Mouse (Mus musculus): ENCODE results near the gene Ecd. TPM values are rescaled to one million over a fixed set of nuclear protein-coding genes. Genes with fewer than 3 reads are reported as not detected.
A peak's percentile ranks its signal among the peaks of the same experiment; 100 is the strongest.

Gene Ecd
- 62.2 and 67.2 TPM in 2 replicates for polyA plus RNA-seq (2011; ENCODE audit: insufficient read depth, insufficient read length, low read depth, missing spikeins)

DNA sequence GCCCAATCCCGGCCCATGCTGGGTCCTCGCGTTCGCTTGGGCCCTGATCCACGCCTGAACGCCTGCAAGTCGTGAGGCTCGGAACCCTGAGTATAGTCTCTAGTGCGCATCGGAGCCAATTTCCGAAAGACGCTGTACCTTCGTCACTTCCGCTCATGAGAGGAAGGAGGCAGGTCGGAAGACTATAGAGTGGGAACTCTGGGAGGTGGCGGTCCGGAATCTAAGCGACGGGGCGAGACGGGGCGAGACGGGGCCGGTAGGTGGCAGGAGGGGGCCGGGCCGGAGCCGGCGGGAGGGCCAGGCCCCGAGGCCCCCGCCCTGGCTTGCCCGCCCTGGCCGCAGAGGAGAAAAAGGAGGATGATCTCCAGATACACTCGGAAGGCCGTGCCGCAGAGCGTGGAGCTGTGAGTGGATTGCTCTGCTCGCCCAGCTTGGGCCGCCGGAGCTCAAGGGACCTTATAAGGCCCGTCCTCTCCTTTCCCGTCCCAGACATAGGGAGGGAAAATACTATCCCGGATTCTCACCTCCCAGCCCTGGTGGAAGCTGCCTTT lies at the start of gene Ecd, which contains the start of gene Fam149b:
TSS of gene Ecd (minus strand) at position 131 of the 551 bp plus-strand sequence.
TSS of gene Fam149b (plus strand) at position 172 of the 551 bp plus-strand sequence.
- Histone ChIP-seq H3K27ac (ENCODE audit: insufficient read depth, low read length) (peak within 1 kb of the TSS; percentile 91), H3K4me1 (ENCODE audit: control insufficient read depth, insufficient read depth, low read length) (peaks cover 3% of the 10 kb centered on the region), H3K36me3 (ENCODE audit: control insufficient read depth, insufficient read depth, low read length, poor library complexity, severe bottlenecking) (peaks cover 13% of the 10 kb centered on the region), H3K27me3 (ENCODE audit: control insufficient read depth, insufficient read depth, low read length, poor library complexity, severe bottlenecking) (no peaks in the 10 kb centered on the region), H3K4me3 (ENCODE audit: low read depth, low read length) (peak within 1 kb of the TSS; percentile 99), H3K9ac (ENCODE audit: low read depth, poor library complexity, severe bottlenecking) (peak within 1 kb of the TSS; percentile 85), H3K9me3 (replicated peaks; ENCODE audit: control insufficient read depth, insufficient read depth, low read length, poor library complexity, severe bottlenecking) (peaks cover 10% of the 10 kb centered on the region)
- TF ChIP-seq POLR2A (IDR thresholded peaks at IDR 0.05; ENCODE audit: insufficient read depth, low read length) (peak; percentile 16), CTCF (IDR thresholded peaks at IDR 0.05; ENCODE audit: low read depth, low read length) (peak; percentile 18), EP300 (IDR thresholded peaks at IDR 0.05; ENCODE audit: insufficient read depth, low read depth, low read length) (peak; percentile 56; the same call in 1 of the 2 replicates)

DNA sequence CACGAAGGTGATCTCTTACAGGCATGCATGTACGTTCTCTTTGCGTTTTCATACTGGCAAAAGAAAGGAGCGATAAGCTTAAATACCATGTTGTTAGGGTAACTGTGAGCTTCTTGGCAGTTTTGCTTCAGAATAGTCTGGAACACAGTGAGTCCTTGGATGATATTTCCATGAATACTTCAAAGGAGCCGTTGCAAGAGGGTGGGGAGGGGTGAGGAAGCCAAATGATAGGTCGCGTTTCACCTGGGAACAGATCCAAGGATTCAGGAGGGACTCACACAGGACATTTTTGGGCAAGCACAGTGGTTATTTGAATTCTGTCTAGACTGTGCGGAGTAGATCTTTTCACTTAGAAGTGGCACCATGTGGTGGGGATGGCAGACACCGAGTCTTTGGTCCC lies 49.3 kb upstream of the Ecd start:
- Histone ChIP-seq H3K9ac (ENCODE audit: low read depth, poor library complexity, severe bottlenecking) (no peak overlapping the region), H3K9me3 (replicated peaks; ENCODE audit: control insufficient read depth, insufficient read depth, low read length, poor library complexity, severe bottlenecking) (no peaks in the 10 kb centered on the region), H3K27ac (ENCODE audit: insufficient read depth, low read length) (no peak overlapping the region), H3K4me3 (ENCODE audit: low read depth, low read length) (no peak overlapping the region), H3K27me3 (ENCODE audit: control insufficient read depth, insufficient read depth, low read length, poor library complexity, severe bottlenecking) (no peaks in the 10 kb centered on the region), H3K4me1 (ENCODE audit: control insufficient read depth, insufficient read depth, low read length) (peaks cover 2% of the 10 kb centered on the region), H3K36me3 (ENCODE audit: control insufficient read depth, insufficient read depth, low read length, poor library complexity, severe bottlenecking) (no peaks in the 10 kb centered on the region)
- TF ChIP-seq CTCF (IDR thresholded peaks at IDR 0.05; ENCODE audit: low read depth, low read length) (no peak), POLR2A (IDR thresholded peaks at IDR 0.05; ENCODE audit: insufficient read depth, low read length) (no peak), EP300 (IDR thresholded peaks at IDR 0.05; ENCODE audit: insufficient read depth, low read depth, low read length) (no peak)

DNA sequence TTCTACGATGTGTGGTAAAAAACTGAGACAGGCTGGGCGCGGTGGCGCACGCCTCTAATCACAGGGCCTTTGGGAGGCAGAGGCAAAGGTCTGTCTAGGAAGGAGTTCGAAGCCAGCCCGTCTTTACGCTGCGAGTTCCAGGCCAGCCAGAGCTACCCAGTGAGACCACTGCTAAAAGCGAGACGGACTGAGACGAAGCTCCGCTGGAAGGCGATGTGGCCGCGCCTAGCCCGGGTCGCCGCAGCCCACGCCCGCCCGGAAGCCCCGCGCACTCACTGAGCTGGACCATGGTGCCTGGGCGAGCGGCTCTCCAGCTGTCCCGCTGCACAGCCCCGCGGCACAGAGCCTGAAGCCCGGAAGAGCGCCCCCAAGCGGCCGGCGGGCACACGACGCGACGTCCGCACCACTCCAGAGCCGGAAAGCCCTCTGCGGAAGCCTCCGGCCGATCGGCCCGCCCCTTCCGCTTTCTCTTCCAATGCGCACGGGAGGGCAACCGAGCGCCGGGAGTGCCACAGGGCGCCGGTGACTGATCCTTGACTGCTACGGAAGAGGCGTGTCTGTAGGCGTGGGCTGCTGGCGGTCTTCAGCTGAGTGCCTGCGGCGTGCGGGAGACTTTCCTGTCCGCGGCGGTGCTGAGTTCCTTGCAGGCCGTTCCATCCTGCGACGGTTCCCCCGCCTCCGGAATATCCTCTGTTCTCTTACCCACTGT lies 45.4 kb upstream of the Ecd start, which contains the start of gene Mrps16:
TSS of gene Mrps16 (minus strand) at position 430 of the 709 bp plus-strand sequence.
- peak within 1 kb of the TSS; percentile 68 for H3K9ac ChIP-seq (ENCODE audit: low read depth, poor library complexity, severe bottlenecking)
- H3K27me3 ChIP-seq (ENCODE audit: control insufficient read depth, insufficient read depth, low read length, poor library complexity, severe bottlenecking): no peaks in the 10 kb centered on the region
- H3K27ac ChIP-seq (ENCODE audit: insufficient read depth, low read length): peak within 1 kb of the TSS; percentile 71; the same call in 1 of the 2 replicates
- H3K36me3 ChIP-seq (ENCODE audit: control insufficient read depth, insufficient read depth, low read length, poor library complexity, severe bottlenecking): peaks cover 17% of the 10 kb centered on the region
- H3K9me3 ChIP-seq (replicated peaks; ENCODE audit: control insufficient read depth, insufficient read depth, low read length, poor library complexity, severe bottlenecking): no peaks in the 10 kb centered on the region
- peak within 1 kb of the TSS; percentile 94 for H3K4me3 ChIP-seq (ENCODE audit: low read depth, low read length)
- H3K4me1 ChIP-seq (ENCODE audit: control insufficient read depth, insufficient read depth, low read length): peaks cover 2% of the 10 kb centered on the region
- TF ChIP-seq POLR2A (IDR thresholded peaks at IDR 0.05; ENCODE audit: insufficient read depth, low read length): peak; percentile 27
- TF ChIP-seq EP300 (IDR thresholded peaks at IDR 0.05; ENCODE audit: insufficient read depth, low read depth, low read length): no peak
- peak; percentile 79 for TF ChIP-seq CTCF (IDR thresholded peaks at IDR 0.05; ENCODE audit: low read depth, low read length)

DNA sequence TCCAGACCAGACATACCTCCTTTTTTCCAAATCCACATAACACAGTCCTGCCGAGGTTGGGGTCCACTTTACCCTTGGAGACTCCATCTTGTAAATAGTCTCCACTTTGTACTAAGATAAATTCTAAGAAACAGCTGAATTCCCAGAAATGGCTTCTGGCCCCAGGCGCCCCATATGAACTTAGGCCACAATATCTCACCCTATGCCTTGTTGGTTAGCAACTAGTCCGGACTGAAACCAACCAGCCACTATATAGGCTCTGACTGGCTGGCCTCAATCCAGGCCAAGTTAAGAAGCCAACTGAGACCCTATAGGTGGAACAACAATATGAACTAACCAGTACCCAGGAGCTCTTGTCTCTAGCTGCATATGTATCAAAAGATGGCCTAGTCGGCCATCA lies 44.4 kb upstream of the Ecd start:
- no peak overlapping the region for H3K27ac ChIP-seq (ENCODE audit: insufficient read depth, low read length)
- TF ChIP-seq CTCF (IDR thresholded peaks at IDR 0.05; ENCODE audit: low read depth, low read length) (no peak), POLR2A (IDR thresholded peaks at IDR 0.05; ENCODE audit: insufficient read depth, low read length) (no peak), EP300 (IDR thresholded peaks at IDR 0.05; ENCODE audit: insufficient read depth, low read depth, low read length) (no peak)
- H3K9ac ChIP-seq (ENCODE audit: low read depth, poor library complexity, severe bottlenecking): peak overlapping the region; percentile 68
- no peaks in the 10 kb centered on the region for H3K4me1 ChIP-seq (ENCODE audit: control insufficient read depth, insufficient read depth, low read length)
- peak overlapping the region; percentile 46; the same call in 1 of the 2 replicates for H3K4me3 ChIP-seq (ENCODE audit: low read depth, low read length)
- H3K36me3 ChIP-seq (ENCODE audit: control insufficient read depth, insufficient read depth, low read length, poor library complexity, severe bottlenecking): peaks cover 21% of the 10 kb centered on the region
- no peaks in the 10 kb centered on the region for H3K27me3 ChIP-seq (ENCODE audit: control insufficient read depth, insufficient read depth, low read length, poor library complexity, severe bottlenecking)
- no peaks in the 10 kb centered on the region for H3K9me3 ChIP-seq (replicated peaks; ENCODE audit: control insufficient read depth, insufficient read depth, low read length, poor library complexity, severe bottlenecking)

DNA sequence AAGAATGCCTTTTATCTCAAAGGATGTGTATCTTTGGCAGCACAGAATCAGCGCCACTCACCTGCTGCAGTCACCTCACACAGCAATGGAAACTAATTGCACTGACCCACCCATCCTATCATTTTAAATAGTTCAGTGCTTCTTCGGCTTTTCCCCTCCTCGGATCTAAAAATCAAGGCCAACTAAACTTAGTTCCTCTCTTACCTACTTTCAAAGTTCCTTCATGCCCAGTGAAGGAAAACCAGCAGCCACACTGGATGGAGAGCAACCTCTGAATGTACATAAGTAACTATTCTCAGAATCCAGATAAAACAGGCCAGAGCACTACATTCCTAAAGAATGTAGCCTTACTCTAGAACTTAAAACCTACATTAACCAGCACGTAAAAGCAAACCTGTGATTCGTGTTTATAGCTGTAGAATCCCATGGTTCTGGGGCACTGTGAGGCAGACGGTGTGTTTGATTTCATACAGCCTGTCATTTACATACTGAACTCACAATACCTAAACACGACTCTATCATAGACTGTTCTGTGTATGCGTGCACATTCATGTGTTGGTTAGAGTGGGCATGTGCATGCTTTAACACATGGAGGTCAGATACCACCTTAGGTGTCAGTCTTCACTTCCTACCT lies 41.6 kb upstream of the Ecd start:
- H3K9ac ChIP-seq (ENCODE audit: low read depth, poor library complexity, severe bottlenecking): 0 out of 2 replicates have a peak overlapping the region, but pooled peaks have one; percentile 79
- no peaks in the 10 kb centered on the region for H3K4me1 ChIP-seq (ENCODE audit: control insufficient read depth, insufficient read depth, low read length)
- H3K27ac ChIP-seq (ENCODE audit: insufficient read depth, low read length): no peak overlapping the region
- H3K27me3 ChIP-seq (ENCODE audit: control insufficient read depth, insufficient read depth, low read length, poor library complexity, severe bottlenecking): no peaks in the 10 kb centered on the region
- TF ChIP-seq CTCF (IDR thresholded peaks at IDR 0.05; ENCODE audit: low read depth, low read length) (no peak), POLR2A (IDR thresholded peaks at IDR 0.05; ENCODE audit: insufficient read depth, low read length) (no peak), EP300 (IDR thresholded peaks at IDR 0.05; ENCODE audit: insufficient read depth, low read depth, low read length) (no peak)
- H3K36me3 ChIP-seq (ENCODE audit: control insufficient read depth, insufficient read depth, low read length, poor library complexity, severe bottlenecking): peaks cover 41% of the 10 kb centered on the region
- H3K9me3 ChIP-seq (replicated peaks; ENCODE audit: control insufficient read depth, insufficient read depth, low read length, poor library complexity, severe bottlenecking): no peaks in the 10 kb centered on the region
- peak overlapping the region; percentile 92 for H3K4me3 ChIP-seq (ENCODE audit: low read depth, low read length)

Data from ES-Bruce4 (cell line).